Comparison of ENCODE assay signal across 23 mouse cellular contexts in the genomic region with DNA sequence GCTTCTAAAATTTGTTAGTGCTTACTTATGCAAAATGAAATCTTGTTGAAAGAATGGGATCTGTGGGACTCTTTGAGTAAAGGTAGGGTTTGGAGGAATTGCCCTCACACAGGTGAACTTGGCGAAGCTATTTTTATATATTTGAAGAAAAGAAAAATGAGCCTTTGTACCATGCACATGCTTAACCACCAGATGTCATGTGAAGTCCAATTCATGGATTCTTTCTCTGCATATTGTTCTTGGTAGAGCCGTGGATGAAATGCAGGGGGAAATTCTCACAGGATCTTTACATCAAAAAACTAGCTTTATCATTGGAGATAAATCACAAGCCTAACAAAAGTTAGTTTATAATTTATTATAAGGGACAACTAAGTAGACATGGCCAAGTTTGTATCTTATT.
DNase-seq lines count a peak whose midpoint lies in the region; ATAC-seq and TF ChIP-seq lines count a peak whose summit lies in the region.
"Had no signal": no experiment of that assay in that cellular context is flagged by ENCODE, and none has a peak within 500 bp of the region (broad histone marks: within the 10 kb centered on the region; RNA-seq: fewer than 3 reads in every experiment).

No protein-coding gene starts in this region.

- ATAC-seq in hindbrain, embryonic 14.5 days (ENCODE audit: low FRiP score): no peak
- ATAC-seq in hindbrain, embryonic 13.5 days (ENCODE audit: low FRiP score): no peak
- ATAC-seq: inflammation-experienced regulatory T-cells, adult 6 months had no signal

- H3K27ac ChIP-seq in hindbrain, embryonic 14.5 days: no peak overlapping the region
- H3K27ac ChIP-seq in hindbrain, embryonic 13.5 days: no peak overlapping the region
- H3K27ac ChIP-seq in left cerebral cortex, adult 2 months: no peak overlapping the region
- H3K27ac ChIP-seq in cortical plate, adult 2 months (ENCODE audit: insufficient read depth, low read length): no peak overlapping the region
- H3K27ac ChIP-seq: embryonic facial prominence, embryonic 15.5 days; gastrocnemius, adult 2 months; heart, embryonic 15.5 days; liver, embryonic 13.5 days; lung, embryonic 15.5 days; neural tube, embryonic 12.5 days had no signal

- TF ChIP-seq CTCF in left cerebral cortex, adult 2 months (IDR thresholded peaks at IDR 0.05): peak; percentile 59
- TF ChIP-seq CTCF in cortical plate, adult 2 months (IDR thresholded peaks at IDR 0.05; ENCODE audit: extremely low read depth, insufficient read depth, low read length): peak; percentile 28; the same call in 1 of the 2 replicates

- DNase-seq in hindbrain, embryonic 14.5 days (ENCODE audit: low spot score): peak; percentile 46
- no peak for DNase-seq in left cerebral cortex, adult 2 months (ENCODE audit: extremely low spot score in 1 of 2, low spot score in 2 of 2)
- DNase-seq in left cerebral cortex, adult 18-20 months (ENCODE audit: low spot score in 2 of 2): no peak
- DNase-seq in brain, adult 2 months (ENCODE audit: low read depth, low spot score): peak; percentile 34
- no peak for DNase-seq in thymus, postnatal 10 days (ENCODE audit: low spot score in 2 of 2)
- DNase-seq: adrenal gland, adult 8-10 months; B cell, adult 2 months; cerebellum, adult 8-10 months; gastrocnemius, adult 2 months; heart, postnatal 4 days; kidney, adult 8-10 months; kidney, postnatal 14 days; liver, embryonic 13.5 days; lung, postnatal 36 days; right cerebral cortex, postnatal 14 days; thymus, postnatal 36 days had no signal

- H3K4me2 ChIP-seq in hindbrain, embryonic 14.5 days (replicated peaks): no peak overlapping the region
- H3K4me2 ChIP-seq in hindbrain, embryonic 13.5 days: no peak overlapping the region
- H3K4me2 ChIP-seq: embryonic facial prominence, embryonic 15.5 days; heart, embryonic 15.5 days; liver, embryonic 13.5 days; lung, embryonic 15.5 days; neural tube, embryonic 12.5 days had no signal

- H3K27me3 ChIP-seq in hindbrain, embryonic 14.5 days (ENCODE audit: control insufficient read depth, insufficient read depth, low read length): no peaks in the 10 kb centered on the region
- H3K27me3 ChIP-seq in hindbrain, embryonic 13.5 days: no peaks in the 10 kb centered on the region
- H3K27me3 ChIP-seq: embryonic facial prominence, embryonic 15.5 days; heart, embryonic 15.5 days; liver, embryonic 13.5 days; lung, embryonic 15.5 days; neural tube, embryonic 12.5 days had no signal

- no peaks in the 10 kb centered on the region for H3K9me3 ChIP-seq in hindbrain, embryonic 14.5 days (ENCODE audit: control insufficient read depth, low read length)
- H3K9me3 ChIP-seq in hindbrain, embryonic 13.5 days: no peaks in the 10 kb centered on the region
- H3K9me3 ChIP-seq: embryonic facial prominence, embryonic 15.5 days; heart, embryonic 15.5 days; liver, embryonic 13.5 days; lung, embryonic 15.5 days; neural tube, embryonic 12.5 days had no signal

- no peak for TF ChIP-seq POLR2A in cortical plate, adult 2 months (IDR thresholded peaks at IDR 0.05; ENCODE audit: extremely low read depth, insufficient read depth, low read length)

- no peaks in the 10 kb centered on the region for H3K36me3 ChIP-seq in hindbrain, embryonic 14.5 days (replicated peaks; ENCODE audit: control insufficient read depth, insufficient read depth)
- H3K36me3 ChIP-seq in hindbrain, embryonic 13.5 days: no peaks in the 10 kb centered on the region
- H3K36me3 ChIP-seq: embryonic facial prominence, embryonic 15.5 days; heart, embryonic 15.5 days; liver, embryonic 13.5 days; lung, embryonic 15.5 days; neural tube, embryonic 12.5 days had no signal

- intact Hi-C loops in left cerebral cortex, adult 2 months (cut with DNase I): loop anchor here (5.0 kb wide), 1 partner anchor 740 kb away; the partner anchor contains the start of gene Nwd2

- no peaks in the 10 kb centered on the region for H3K4me1 ChIP-seq in hindbrain, embryonic 14.5 days (replicated peaks; ENCODE audit: control insufficient read depth, insufficient read depth, low read length)
- H3K4me1 ChIP-seq in hindbrain, embryonic 13.5 days (replicated peaks): no peaks in the 10 kb centered on the region
- H3K4me1 ChIP-seq in cortical plate, adult 2 months (ENCODE audit: control insufficient read depth, insufficient read depth, low read length): no peaks in the 10 kb centered on the region
- H3K4me1 ChIP-seq: embryonic facial prominence, embryonic 15.5 days; heart, embryonic 15.5 days; liver, embryonic 13.5 days; lung, embryonic 15.5 days; neural tube, embryonic 12.5 days had no signal

- WGBS in hindbrain, embryonic 14.5 days: 70% methylated on average over 2 of the region's 2 CpGs
- WGBS in hindbrain, embryonic 13.5 days: 81% methylated on average over 2 of the region's 2 CpGs

- H3K9ac ChIP-seq in hindbrain, embryonic 14.5 days: no peak overlapping the region
- no peak overlapping the region for H3K9ac ChIP-seq in hindbrain, embryonic 13.5 days
- H3K9ac ChIP-seq: embryonic facial prominence, embryonic 15.5 days; heart, embryonic 15.5 days; liver, embryonic 13.5 days; lung, embryonic 15.5 days; neural tube, embryonic 12.5 days had no signal

- no peak overlapping the region for H3K4me3 ChIP-seq in hindbrain, embryonic 14.5 days (replicated peaks; ENCODE audit: low read length)
- H3K4me3 ChIP-seq in hindbrain, embryonic 13.5 days: no peak overlapping the region
- no peak overlapping the region for H3K4me3 ChIP-seq in left cerebral cortex, adult 2 months
- no peak overlapping the region for H3K4me3 ChIP-seq in cortical plate, adult 2 months (ENCODE audit: insufficient read depth, low read length)
- H3K4me3 ChIP-seq: embryonic facial prominence, embryonic 15.5 days; gastrocnemius, adult 2 months; heart, embryonic 15.5 days; liver, embryonic 13.5 days; lung, embryonic 15.5 days; neural tube, embryonic 12.5 days had no signal

Comparison
In these comparisons a context has a peak if more than half of its experiments do, and no peak if none do; other contexts are left out.
1. DNase-seq: peak in hindbrain, embryonic 14.5 days (single experiment) and brain, adult 2 months (single experiment); none in left cerebral cortex, adult 2 months (0 of 2), left cerebral cortex, adult 18-20 months (0 of 2) and thymus, postnatal 10 days (0 of 2).